Mouse (Mus musculus) megakaryocyte, embryonic 14.5 days (primary cell): Measurements from ENCODE around the gene Unc5c.

ENCODE experiments used
- FLI1 ChIP-seq: IDR thresholded peaks from 2 replicates; pipeline ENCODE4 v1.6.1; 2012; ENCODE audit warnings: low read length, inconsistent platforms, mixed read lengths
- GATA1 ChIP-seq: IDR thresholded peaks from 3 replicates; pipeline ENCODE4 v1.6.1; 2012; ENCODE audit warnings: mixed read lengths, low read length, inconsistent platforms, borderline replicate concordance

- TF ChIP-seq FLI1 (no peak), GATA1 (no peak)
Measured at GRCm38 (mm10) chr3:141473205-141473604, 8.2 kb downstream of the Unc5c start.
